Mouse (Mus musculus) embryonic fibroblast, embryonic 13.5 days (primary cell): ENCODE measurements around the gene Lsm6. TPM values are rescaled to one million over a fixed set of nuclear protein-coding genes. Genes with fewer than 3 reads are reported as not detected.

Experiments
- H3K27ac ChIP-seq: 2 replicates; pipeline ENCODE4 v1.5.1; 2012; ENCODE audit warnings: low read length, control low read depth, inconsistent platforms; ENCODE audit not compliant: insufficient read depth
- H3K4me1 ChIP-seq: 2 replicates; pipeline ENCODE4 v1.6.1; 2011; ENCODE audit warnings: low read length; ENCODE audit not compliant: control insufficient read depth, insufficient read depth
- H3K4me3 ChIP-seq: 2 replicates; pipeline ENCODE4 v1.5.1; 2011; ENCODE audit warnings: mild to moderate bottlenecking, control low read depth, low read length; ENCODE audit not compliant: insufficient read depth
- CTCF ChIP-seq: IDR thresholded peaks from 2 replicates; pipeline ENCODE4 v1.5.1; 2011; ENCODE audit warnings: mild to moderate bottlenecking, control low read depth, low read length, moderate library complexity, borderline replicate concordance; ENCODE audit not compliant: insufficient read depth
- POLR2A ChIP-seq: IDR thresholded peaks from 2 replicates; pipeline ENCODE4 v1.6.1; 2011; ENCODE audit warnings: low read depth, mild to moderate bottlenecking, control low read depth, low read length, moderate library complexity
- polyA plus RNA-seq: library from polyadenylated mRNA; stranded (reverse); fragments of >200 nt; gene quantifications from 2 replicates; pipeline ENCODE4 v1.2.4, GENCODE M21; 2011; ENCODE audit warnings: low read depth; ENCODE audit not compliant: missing spikeins, insufficient read length

Lsm6 gene
- polyA plus RNA-seq, 1 experiment, result 54.7 TPM

DNA sequence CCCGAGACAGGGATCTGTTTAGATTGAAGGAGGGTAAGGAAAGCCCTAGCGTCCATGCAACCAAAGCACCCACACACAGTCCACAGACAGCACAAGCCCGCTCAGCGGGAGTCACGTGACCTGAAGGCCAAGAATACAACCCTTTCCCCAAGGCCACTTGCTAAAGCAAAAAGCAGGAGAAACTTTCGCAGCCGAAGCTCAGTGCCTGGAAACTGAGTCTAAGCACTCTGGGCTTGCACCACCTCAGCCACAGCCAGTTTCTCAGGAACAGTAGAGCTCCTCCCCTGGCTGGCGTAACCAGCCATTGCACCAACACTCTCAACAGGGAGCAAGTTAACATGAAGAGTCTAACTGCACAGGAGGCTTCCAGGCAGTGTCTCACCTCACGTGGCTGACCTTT lies 13.7 kb downstream of the Lsm6 start:
- no peaks in the 10 kb centered on the region for H3K4me1 ChIP-seq
- no peak overlapping the region for H3K4me3 ChIP-seq
- TF ChIP-seq POLR2A, result no peak
- TF ChIP-seq CTCF, result no peak
- H3K27ac ChIP-seq, result no peak overlapping the region

DNA sequence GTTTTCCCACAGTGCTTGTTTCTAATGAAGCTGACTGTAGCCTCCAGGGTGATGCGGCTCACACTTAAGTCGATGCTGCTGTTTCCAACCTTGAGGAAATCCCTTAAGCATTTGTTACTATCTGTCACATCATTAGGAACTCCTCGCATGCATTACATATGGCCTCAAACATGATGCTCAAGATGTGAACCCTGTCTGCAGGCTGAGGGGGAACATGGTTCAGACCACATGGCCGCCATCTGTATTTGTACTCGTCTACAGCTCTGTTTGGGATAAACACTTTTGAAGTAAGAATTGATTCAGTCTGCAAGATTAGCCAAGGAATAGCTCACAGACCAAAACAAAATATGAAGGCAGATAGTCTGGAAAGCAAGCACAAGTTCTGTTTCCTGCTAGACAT lies 14.9 kb downstream of the Lsm6 start:
- no peak overlapping the region for H3K4me3 ChIP-seq

DNA sequence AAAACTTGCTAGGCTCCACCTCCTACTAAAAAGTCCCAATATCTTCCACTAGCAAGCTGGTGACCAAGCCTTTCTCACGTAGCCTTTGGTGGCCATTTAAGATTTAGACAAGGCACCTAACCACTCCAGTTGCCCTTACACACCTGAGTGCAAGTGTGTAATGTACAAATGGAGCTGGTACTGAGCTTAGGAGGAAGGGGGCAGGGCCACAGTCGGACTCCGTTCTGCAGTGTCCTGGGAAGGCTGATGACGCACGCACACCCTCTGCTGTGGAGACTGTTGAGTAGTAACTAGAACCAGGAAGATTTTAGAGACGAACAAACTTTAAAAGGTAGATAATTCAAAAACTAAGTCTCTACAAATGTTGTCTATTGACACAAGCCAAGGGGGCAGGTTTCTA lies 19.7 kb downstream of the Lsm6 start:
- no peak overlapping the region for H3K27ac ChIP-seq
- no peak overlapping the region for H3K4me3 ChIP-seq
- H3K4me1 ChIP-seq, result 0 out of 2 replicates have a peak, but pooled peaks cover 2% of the 10 kb centered on the region
- no peak for TF ChIP-seq CTCF
- no peak for TF ChIP-seq POLR2A

More for the DNA sequence above, 14.9 kb downstream of the Lsm6 start:
- Histone ChIP-seq H3K27ac (no peak overlapping the region), H3K4me1 (no peaks in the 10 kb centered on the region)
- TF ChIP-seq POLR2A (no peak), CTCF (no peak)

DNA sequence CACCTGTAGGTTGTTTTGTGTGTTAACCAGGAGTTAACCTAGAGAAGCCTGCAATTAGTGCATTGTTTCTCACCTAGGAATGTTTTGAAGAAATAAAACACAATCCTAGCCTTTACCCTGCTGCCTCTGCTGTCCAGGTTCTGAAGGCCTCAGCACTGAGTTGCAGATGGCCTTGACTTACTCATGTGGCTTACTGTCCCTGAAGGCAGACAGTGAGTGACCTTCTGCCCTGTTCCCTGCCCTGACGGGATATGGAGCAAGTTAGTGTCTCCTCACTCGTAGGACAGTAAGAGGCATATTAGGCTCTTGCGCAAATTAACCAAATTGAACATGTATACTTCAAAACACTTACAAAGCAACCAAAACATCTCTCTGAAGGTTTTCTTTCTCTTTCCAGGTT lies 22.3 kb downstream of the Lsm6 start:
- Histone ChIP-seq H3K27ac (no peak overlapping the region), H3K4me3 (no peak overlapping the region), H3K4me1 (0 out of 2 replicates have a peak, but pooled peaks cover 2% of the 10 kb centered on the region)
- no peak for TF ChIP-seq POLR2A
- TF ChIP-seq CTCF, result no peak

DNA sequence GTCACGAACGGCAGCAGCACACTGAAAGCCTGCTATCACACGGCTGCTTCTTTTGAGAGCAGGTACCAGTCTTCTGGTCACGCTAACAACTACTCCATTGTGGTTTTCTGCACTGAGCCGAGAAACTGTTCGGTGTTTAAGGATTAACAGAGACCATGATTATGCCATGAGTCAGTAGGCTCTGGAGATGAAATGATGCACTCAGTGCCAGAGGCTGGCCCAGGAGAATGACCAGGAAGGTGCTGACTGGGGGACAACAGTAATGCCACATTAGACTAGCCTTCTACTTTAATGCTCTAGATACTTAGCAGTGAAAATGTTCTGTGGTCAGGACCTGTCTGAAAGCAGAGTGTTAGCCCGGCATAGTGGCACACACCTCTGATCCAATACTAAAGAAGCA lies 23.0 kb downstream of the Lsm6 start:
- no peak overlapping the region for H3K4me3 ChIP-seq
- no peak overlapping the region for H3K27ac ChIP-seq
- 0 out of 2 replicates have a peak, but pooled peaks cover 2% of the 10 kb centered on the region for H3K4me1 ChIP-seq
- TF ChIP-seq POLR2A, result no peak
- TF ChIP-seq CTCF, result no peak

DNA sequence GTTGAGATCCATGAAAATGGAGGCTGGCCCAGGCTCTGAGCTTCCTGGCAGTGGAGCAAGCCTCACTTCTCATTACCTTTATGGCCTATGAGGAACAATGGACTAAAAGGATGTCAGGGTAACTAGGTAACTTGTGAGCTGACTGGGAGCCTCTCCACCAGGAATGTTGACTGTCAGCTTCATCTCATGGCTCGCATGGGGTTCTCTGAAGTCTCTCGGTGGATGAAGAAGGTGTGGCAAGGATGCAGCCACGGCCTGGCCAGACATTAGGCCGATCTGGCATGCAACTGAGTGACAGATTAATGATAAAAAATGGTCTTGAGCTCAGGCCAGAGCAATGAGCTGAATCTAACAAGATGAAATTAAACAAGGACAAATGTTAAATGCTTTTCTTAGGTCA lies 27.7 kb downstream of the Lsm6 start:
- Histone ChIP-seq H3K4me3 (no peak overlapping the region), H3K4me1 (0 out of 2 replicates have a peak, but pooled peaks cover 2% of the 10 kb centered on the region), H3K27ac (no peak overlapping the region)
- TF ChIP-seq CTCF, result no peak

DNA sequence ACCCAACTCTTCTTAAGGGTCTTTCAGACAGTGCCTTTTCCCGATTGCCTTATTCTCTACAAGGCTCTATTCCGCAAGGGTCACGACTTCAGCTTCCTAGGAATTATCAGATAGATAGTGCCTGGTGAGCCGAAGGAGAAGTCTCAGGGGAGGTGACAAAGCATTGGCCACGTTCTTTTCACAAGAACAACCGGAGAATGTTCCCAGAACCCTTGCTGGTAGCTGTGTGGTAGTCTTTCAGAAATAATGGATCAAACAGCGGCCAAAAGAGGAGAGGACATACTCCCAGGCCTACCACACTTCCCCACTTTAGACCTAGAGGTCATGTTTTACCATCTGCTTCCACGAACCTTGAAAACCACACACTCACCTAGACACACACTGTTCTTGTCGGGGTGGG lies 44.1 kb downstream of the Lsm6 start:
- Histone ChIP-seq H3K27ac (no peak overlapping the region), H3K4me1 (no peaks in the 10 kb centered on the region), H3K4me3 (no peak overlapping the region)
- no peak for TF ChIP-seq CTCF
- TF ChIP-seq POLR2A, result no peak

DNA sequence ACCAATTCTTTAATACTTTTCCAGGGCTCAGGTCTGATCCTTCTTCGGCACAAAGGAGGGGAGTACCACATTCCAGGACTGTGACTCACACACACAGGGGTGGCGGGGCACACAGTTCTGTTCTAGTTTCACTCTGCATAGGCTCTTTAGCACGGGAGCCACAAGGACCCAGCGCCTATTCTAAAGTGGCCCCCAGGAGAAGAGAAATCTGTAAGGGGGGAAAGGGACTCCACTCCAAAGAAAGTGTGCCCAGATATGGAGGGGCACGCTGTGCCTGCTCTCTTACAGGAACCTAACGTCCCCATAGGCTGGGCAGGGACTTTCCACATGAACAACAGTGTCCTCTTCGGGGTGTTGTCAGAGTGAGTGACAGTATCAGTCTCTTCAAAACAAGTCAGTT lies 49.7 kb downstream of the Lsm6 start:
- no peak overlapping the region for H3K4me3 ChIP-seq
- TF ChIP-seq CTCF, result no peak
- TF ChIP-seq POLR2A, result no peak
- H3K4me1 ChIP-seq, result no peaks in the 10 kb centered on the region
- H3K27ac ChIP-seq, result no peak overlapping the region

DNA sequence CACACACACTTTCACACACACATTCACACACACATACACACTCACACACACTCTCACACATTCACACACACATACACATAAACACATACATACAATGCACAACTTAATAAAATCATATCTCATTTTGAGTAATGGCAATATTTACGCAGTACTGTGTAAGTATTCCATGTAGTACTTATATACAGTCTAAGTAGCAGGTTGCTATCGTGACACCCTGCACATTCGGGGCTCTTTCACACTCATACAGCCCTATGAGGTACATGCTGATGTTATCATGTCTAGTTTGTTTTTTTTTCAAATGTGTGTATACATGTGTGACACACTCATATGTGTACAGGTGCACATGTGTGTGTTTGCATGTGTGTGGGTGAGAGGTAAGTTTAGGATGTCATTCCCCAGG lies 50.4 kb downstream of the Lsm6 start:
- H3K4me3 ChIP-seq, result no peak overlapping the region
- H3K4me1 ChIP-seq, result no peaks in the 10 kb centered on the region
- H3K27ac ChIP-seq, result no peak overlapping the region
- TF ChIP-seq CTCF (no peak), POLR2A (no peak)

DNA sequence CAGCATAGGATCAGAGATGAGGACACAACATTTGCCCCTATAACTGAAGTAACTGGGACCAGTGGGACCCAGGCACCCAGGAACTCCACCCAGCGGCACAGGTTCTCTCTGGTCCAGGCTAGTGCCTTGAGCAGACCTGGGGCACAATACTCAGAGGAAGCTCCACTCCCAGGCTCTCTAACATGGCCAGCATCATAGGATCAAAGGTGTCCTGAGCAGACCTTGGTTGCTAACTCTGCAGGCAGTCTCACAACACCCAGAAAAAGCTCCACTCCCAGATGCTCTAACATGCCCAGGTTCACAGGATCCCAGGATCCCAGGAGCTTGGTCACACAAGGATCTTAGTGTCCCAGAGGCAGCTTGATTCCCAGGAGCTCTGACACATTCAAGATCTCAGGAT lies 55.4 kb downstream of the Lsm6 start:
- H3K27ac ChIP-seq, result no peak overlapping the region
- TF ChIP-seq POLR2A, result no peak
- TF ChIP-seq CTCF, result no peak
- H3K4me1 ChIP-seq, result no peaks in the 10 kb centered on the region
- no peak overlapping the region for H3K4me3 ChIP-seq

DNA sequence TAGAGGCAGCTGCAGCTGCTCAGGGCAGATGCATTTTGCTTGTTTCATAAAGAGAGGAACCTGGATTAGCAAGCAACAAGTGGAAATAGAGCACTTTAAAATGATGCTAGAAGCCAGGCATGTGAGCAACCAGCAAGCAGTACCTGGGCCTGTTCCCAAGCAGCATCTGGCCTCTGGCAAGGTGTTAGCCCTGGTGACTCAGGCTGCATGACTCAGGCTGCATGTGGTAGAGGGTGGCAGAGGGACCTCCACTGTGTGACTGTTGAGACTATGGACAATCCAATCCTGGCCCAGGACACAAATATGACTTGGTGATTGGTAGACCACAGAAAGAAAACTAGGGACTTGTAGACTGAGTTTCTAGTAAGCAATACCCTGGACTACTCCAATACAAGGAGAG lies 56.0 kb downstream of the Lsm6 start:
- H3K27ac ChIP-seq, result no peak overlapping the region
- H3K4me3 ChIP-seq, result no peak overlapping the region
- H3K4me1 ChIP-seq, result no peaks in the 10 kb centered on the region
- TF ChIP-seq CTCF (no peak), POLR2A (no peak)
